Mouse (Mus musculus) lung, postnatal 0 days (tissue): ENCODE measurements around the gene Rbms2. TPM values are rescaled to one million over a fixed set of nuclear protein-coding genes. Genes with fewer than 3 reads are reported as not detected.

Experiments
- ATAC-seq: fragments of 200-750 bp; cut with Nextera tagmentation; 2 replicates; pipeline ENCODE4 v1.8.0; 2017; ENCODE audit warnings: moderate library complexity
- DNase-seq: peaks from one replicate; pipeline ENCODE4 v3.0.0-alpha.2; 2016; ENCODE audit warnings: low spot score
- H3K27ac ChIP-seq: fragments of 300-500 bp; sonication (generic); 2 replicates; pipeline ENCODE4 v1.5.1; 2014; ENCODE audit warnings: antibody characterized with exemption, mild to moderate bottlenecking, low read length, mixed read lengths
- H3K27me3 ChIP-seq: fragments of 300-500 bp; sonication (generic); replicated peaks from 2 replicates; pipeline ENCODE4 v1.6.1; 2014; ENCODE audit warnings: low read length, mixed read lengths; ENCODE audit not compliant: insufficient read depth
- H3K36me3 ChIP-seq: fragments of 300-500 bp; sonication (generic); 2 replicates; pipeline ENCODE4 v1.6.1; 2014; ENCODE audit warnings: low read length, mixed read lengths; ENCODE audit not compliant: insufficient read depth
- H3K4me1 ChIP-seq: fragments of 300-500 bp; sonication (generic); 2 replicates; pipeline ENCODE4 v1.6.1; 2014; ENCODE audit warnings: antibody characterized with exemption, low read depth, low read length, mixed read lengths; ENCODE audit not compliant: insufficient read depth
- H3K4me2 ChIP-seq: fragments of 300-500 bp; sonication (generic); replicated peaks from 2 replicates; pipeline ENCODE4 v1.6.1; 2014; ENCODE audit warnings: low read depth, mild to moderate bottlenecking, low read length, moderate library complexity, mixed read lengths
- H3K4me3 ChIP-seq: fragments of 300-500 bp; sonication (generic); 2 replicates; pipeline ENCODE4 v1.5.1; 2014; ENCODE audit warnings: low read depth, low read length
- H3K9ac ChIP-seq: fragments of 300-500 bp; sonication (generic); replicated peaks from 2 replicates; pipeline ENCODE4 v1.6.1; 2014; ENCODE audit warnings: low read depth, mild to moderate bottlenecking
- H3K9me3 ChIP-seq: fragments of 300-500 bp; sonication (generic); 2 replicates; pipeline ENCODE4 v1.6.1; 2016; ENCODE audit warnings: low read length, mixed read lengths
- CTCF ChIP-seq: IDR thresholded peaks from 2 replicates; pipeline ENCODE4 v1.5.1; 2016; ENCODE audit warnings: antibody characterized with exemption, mild to moderate bottlenecking
- EP300 ChIP-seq: IDR thresholded peaks from 2 replicates; pipeline ENCODE4 v1.6.1; 2016; ENCODE audit warnings: antibody characterized with exemption, mild to moderate bottlenecking, control low read depth
- WGBS: fragments of 180-500 bp; shearing (Covaris S2); extraction: QIAGEN DNeasy Blood & Tissue Kit; methylation state at CpG from one replicate; pipeline ENCODE4 v1.1.7; 2014; 5-methylcytosine and 5-hydroxymethylcytosine counted together
- polyA plus RNA-seq: library from polyadenylated mRNA; unstranded; fragments of >200 nt; fragmentation: Nextera tagmentation; extraction: Ambion mirVana; gene quantifications from 2 replicates; pipeline ENCODE4 v1.2.1, GENCODE M21; 2015

Rbms2 gene
- polyA plus RNA-seq, 1 experiment from 2014 or later, result 28.3 TPM

- no peak overlapping the region for H3K9ac ChIP-seq
- H3K9me3 ChIP-seq, result no peaks in the 10 kb centered on the region
- no peak for ATAC-seq
- no peak overlapping the region for H3K27ac ChIP-seq
- 74% methylated on average over 5 of the region's 5 CpGs for WGBS
- TF ChIP-seq CTCF, result no peak
- TF ChIP-seq EP300, result no peak
- H3K4me2 ChIP-seq, result no peak overlapping the region
- H3K4me3 ChIP-seq, result no peak overlapping the region
- no peaks in the 10 kb centered on the region for H3K4me1 ChIP-seq
- H3K27me3 ChIP-seq, result no peaks in the 10 kb centered on the region
- peaks cover 62% of the 10 kb centered on the region for H3K36me3 ChIP-seq
- no peak for DNase-seq
Observed at GRCm38 (mm10) chr10:128127497-128127896, 52.6 kb downstream of the Rbms2 start.

- Histone ChIP-seq H3K36me3 (peaks cover 68% of the 10 kb centered on the region), H3K9me3 (no peaks in the 10 kb centered on the region), H3K4me1 (no peaks in the 10 kb centered on the region), H3K27me3 (no peaks in the 10 kb centered on the region), H3K4me3 (no peak overlapping the region), H3K9ac (no peak overlapping the region), H3K27ac (no peak overlapping the region), H3K4me2 (no peak overlapping the region)
- DNase-seq, result no peak
- TF ChIP-seq CTCF, result no peak
- TF ChIP-seq EP300, result no peak
- 87% methylated on average over 14 of the region's 14 CpGs for WGBS
- no peak for ATAC-seq
Observed at GRCm38 (mm10) chr10:128125951-128126350, 54.1 kb downstream of the Rbms2 start.

GRCm38 (mm10) chr10:128124831-128125230 lies 55.3 kb downstream of the Rbms2 start:
- no peak for TF ChIP-seq EP300
- no peak for TF ChIP-seq CTCF
- Histone ChIP-seq H3K9me3 (no peaks in the 10 kb centered on the region), H3K9ac (no peak overlapping the region), H3K27ac (no peak overlapping the region), H3K27me3 (no peaks in the 10 kb centered on the region), H3K4me2 (no peak overlapping the region), H3K4me3 (no peak overlapping the region), H3K36me3 (peaks cover 70% of the 10 kb centered on the region), H3K4me1 (no peaks in the 10 kb centered on the region)
- DNase-seq (no peak), ATAC-seq (no peak)
- WGBS, result 92% methylated on average over 9 of the region's 9 CpGs

- ATAC-seq, result no peak
- no peak overlapping the region for H3K27ac ChIP-seq
- DNase-seq, result no peak
- H3K36me3 ChIP-seq, result peaks cover 79% of the 10 kb centered on the region
- WGBS, result 94% methylated on average over 7 of the region's 7 CpGs
- no peak overlapping the region for H3K4me3 ChIP-seq
- H3K4me1 ChIP-seq, result no peaks in the 10 kb centered on the region
- no peaks in the 10 kb centered on the region for H3K9me3 ChIP-seq
- no peak overlapping the region for H3K4me2 ChIP-seq
- no peak overlapping the region for H3K9ac ChIP-seq
- no peaks in the 10 kb centered on the region for H3K27me3 ChIP-seq
- TF ChIP-seq CTCF, result no peak
- TF ChIP-seq EP300, result no peak
Observed at GRCm38 (mm10) chr10:128123833-128124232, 56.3 kb downstream of the Rbms2 start.

GRCm38 (mm10) chr10:128111227-128111626 lies 68.9 kb downstream of the Rbms2 start:
- H3K36me3 ChIP-seq, result peaks cover 35% of the 10 kb centered on the region
- H3K4me1 ChIP-seq, result no peaks in the 10 kb centered on the region
- no peaks in the 10 kb centered on the region for H3K9me3 ChIP-seq
- TF ChIP-seq EP300, result no peak
- ATAC-seq (no peak), DNase-seq (no peak)
- H3K4me3 ChIP-seq, result no peak overlapping the region
- H3K27me3 ChIP-seq, result no peaks in the 10 kb centered on the region
- no peak overlapping the region for H3K4me2 ChIP-seq
- H3K27ac ChIP-seq, result no peak overlapping the region
- no peak overlapping the region for H3K9ac ChIP-seq

- TF ChIP-seq EP300, result no peak
- no peak for TF ChIP-seq CTCF
- Histone ChIP-seq H3K9ac (no peak overlapping the region), H3K27ac (no peak overlapping the region), H3K27me3 (no peaks in the 10 kb centered on the region), H3K4me3 (no peak overlapping the region), H3K9me3 (no peaks in the 10 kb centered on the region), H3K4me1 (no peaks in the 10 kb centered on the region), H3K4me2 (no peak overlapping the region), H3K36me3 (peaks cover 31% of the 10 kb centered on the region)
- ATAC-seq (no peak), DNase-seq (no peak)
- 80% methylated on average over 4 of the region's 4 CpGs for WGBS
Observed at GRCm38 (mm10) chr10:128110103-128110761, 69.9 kb downstream of the Rbms2 start.

GRCm38 (mm10) chr10:128097587-128097971 lies 82.5 kb downstream of the Rbms2 start:
- ATAC-seq, result no peak
- H3K4me2 ChIP-seq, result peak overlapping the region; percentile 74
- under 1% methylated on average over 13 of the region's 13 CpGs for WGBS
- no peaks in the 10 kb centered on the region for H3K9me3 ChIP-seq
- H3K27me3 ChIP-seq, result no peaks in the 10 kb centered on the region
- H3K4me1 ChIP-seq, result peaks cover 12% of the 10 kb centered on the region; the same call in 1 of the 2 replicates
- TF ChIP-seq CTCF (no peak), EP300 (0 out of 2 replicates have a peak, but pooled peaks have one; percentile 26)
- no peaks in the 10 kb centered on the region for H3K36me3 ChIP-seq
- peak overlapping the region; percentile 94 for H3K9ac ChIP-seq
- peak; percentile 76 for DNase-seq
- H3K4me3 ChIP-seq, result peak overlapping the region; percentile 97
- H3K27ac ChIP-seq, result peak overlapping the region; percentile 88
